Mouse (Mus musculus): ENCODE measurements at regions not wholly inside any gene's neighbourhood (a gene's known extent, or its start where the extent isn't known, plus 50 kb on each side); places are given as distances from the start of the nearest gene placed in this dataset.

DNA sequence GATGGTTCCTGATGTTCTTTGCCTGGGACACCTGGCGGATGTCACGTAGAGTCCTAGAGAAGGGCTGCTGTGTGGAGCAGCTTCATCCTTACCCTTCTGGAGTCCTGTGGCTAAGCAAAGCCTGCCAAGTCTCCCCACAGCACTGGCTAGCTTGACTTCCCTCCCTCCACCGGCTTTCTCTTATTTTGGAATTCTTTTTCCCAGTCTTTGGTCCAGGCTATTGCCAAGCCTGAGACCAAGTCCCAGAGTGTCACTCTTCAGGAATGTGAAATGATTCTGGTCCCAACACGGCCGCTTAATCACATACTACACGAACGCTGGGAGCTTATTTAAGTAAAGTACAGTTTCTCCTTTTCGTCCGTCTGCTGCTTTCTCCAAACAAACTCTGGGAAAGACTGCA, 146.4 kb downstream of the Fndc1 start:
- no peak for DNase-seq

DNA sequence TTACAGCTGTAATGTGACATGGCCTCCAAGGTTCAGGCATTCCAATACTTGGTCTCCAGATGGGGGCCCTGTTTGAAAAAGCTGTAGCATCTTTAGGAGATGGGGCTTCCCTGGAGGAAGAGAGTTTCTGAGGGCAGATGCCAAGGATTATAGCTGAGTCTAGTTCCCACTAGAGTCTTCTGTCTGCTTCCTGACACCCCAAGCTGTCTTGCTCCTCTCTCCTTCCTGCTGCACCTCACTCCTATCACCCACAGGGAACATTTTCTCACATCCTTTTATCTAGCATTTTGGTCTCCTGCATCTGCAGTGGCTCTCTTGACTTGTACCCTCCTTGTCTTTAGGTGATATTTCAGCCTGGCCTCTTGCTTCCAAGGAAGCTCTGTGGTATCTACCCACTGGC, 147.3 kb downstream of the Fndc1 start:
- DNase-seq = no peak

DNA sequence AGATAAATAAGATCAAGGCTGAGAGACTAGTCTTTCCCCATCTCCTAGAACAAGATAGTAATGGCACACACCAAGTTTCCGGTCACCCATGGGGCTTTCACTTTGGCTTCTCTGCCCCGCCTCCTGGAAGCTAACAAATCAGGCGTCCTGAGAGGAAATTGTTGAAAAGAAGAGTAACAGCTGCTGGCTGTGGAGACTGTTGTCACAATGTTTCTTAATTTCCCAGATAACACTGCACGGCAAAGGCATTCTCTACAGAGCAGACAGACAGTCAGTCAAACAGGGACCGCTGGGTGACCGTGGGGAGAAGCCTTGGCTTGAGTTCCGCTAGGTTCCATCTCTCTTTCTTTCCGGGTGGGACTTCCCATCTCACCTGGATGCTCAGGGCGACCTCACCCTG, 148.2 kb downstream of the Fndc1 start:
- no peak for DNase-seq

DNA sequence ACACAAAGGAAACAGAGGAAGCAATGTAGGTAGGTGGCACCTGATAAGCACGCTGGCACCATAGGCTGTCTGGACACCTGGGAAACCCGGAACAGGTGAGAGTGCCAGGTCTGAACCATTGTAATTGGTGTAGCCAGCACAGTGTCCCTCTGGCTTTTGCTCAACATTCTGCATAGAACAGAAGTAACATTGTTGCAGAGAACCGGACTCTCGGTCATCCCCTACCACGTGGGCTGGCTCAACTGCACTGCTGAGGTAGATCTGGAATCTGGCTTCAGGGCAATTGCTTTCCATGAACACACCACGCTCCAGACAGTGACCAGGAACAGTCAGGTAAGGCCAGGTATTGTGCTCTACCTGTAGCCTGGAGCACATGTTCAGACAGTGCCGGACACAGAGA, 149.3 kb downstream of the Fndc1 start:
- no peak for DNase-seq

DNA sequence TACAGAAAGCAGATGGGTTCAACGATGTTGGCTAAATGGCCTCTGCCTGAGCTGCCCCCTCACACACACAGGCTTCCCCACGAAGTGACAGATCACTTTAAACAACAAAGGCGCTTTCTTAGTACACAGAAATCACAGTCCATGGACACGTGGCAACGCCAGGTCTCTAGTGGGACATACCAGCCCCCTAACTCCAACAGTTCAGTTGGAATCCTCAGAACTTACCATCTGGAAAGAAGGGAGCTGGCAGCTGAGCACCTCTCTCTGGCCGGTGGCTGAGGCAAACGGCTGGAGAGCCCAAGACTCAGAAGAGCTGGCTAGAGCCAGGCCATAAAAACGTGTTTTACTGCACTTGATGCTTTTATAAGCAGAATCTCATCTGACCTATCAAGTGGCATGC, 149.8 kb downstream of the Fndc1 start:
- DNase-seq = no peak

DNA sequence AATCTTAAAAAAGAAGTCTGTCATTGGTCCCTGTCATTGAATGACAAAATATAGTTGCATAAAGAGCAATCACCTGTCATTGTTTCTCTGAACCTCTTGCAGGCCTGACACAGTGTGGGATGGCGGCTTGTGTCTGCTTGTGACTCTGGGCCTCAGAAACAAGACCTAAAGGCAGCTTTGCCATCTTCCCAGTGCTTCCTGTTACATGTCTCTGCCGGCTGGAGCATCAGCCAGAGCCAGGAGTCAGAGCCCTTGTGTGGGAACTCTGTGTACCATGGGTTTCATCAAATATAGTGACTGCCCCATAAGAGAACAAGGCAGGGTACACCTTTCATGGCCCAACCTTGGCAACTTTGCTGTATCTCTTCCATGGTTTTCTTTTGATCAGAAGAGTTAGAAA, 150.3 kb downstream of the Fndc1 start:
- no peak for DNase-seq

DNA sequence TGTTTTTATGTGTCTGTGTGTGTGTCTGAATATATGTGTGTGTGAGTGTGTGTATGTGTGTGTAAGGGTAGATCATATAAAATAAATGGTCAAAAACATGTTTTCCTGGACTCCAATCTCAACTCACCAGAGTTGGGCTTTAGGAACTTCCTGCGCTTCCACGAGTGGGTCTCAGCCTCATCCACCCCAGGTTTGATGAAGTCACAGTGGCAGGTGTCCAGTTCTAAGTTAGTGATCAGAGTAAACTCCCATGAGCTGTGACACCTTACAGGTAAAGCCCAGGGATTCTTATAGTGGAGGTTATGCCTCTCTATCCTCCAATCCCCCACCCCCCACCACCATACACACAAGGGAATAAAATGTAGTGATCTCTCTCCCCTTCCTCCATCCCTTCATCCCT, 152.6 kb downstream of the Fndc1 start:
- DNase-seq = no peak

DNA sequence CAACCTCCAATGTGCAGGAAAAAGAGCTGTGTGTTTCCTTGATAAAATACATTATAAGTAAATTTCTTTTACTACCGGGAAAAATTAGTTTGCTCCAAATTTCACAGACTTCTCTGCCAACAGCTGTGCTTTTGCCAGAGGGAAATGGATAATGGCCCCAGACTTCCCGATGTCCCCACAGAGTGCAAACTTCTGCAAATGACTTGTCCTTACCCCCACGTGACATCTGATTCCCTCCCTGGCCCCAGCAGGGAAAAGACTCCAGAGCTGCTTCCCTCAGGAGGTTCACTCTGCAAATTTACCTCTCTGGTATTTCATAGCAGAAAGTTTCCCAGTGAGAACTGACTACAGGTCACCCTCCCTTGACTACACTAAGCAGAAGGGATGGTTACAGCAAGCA, 159.3 kb downstream of the Fndc1 start:
- no peak for DNase-seq

DNA sequence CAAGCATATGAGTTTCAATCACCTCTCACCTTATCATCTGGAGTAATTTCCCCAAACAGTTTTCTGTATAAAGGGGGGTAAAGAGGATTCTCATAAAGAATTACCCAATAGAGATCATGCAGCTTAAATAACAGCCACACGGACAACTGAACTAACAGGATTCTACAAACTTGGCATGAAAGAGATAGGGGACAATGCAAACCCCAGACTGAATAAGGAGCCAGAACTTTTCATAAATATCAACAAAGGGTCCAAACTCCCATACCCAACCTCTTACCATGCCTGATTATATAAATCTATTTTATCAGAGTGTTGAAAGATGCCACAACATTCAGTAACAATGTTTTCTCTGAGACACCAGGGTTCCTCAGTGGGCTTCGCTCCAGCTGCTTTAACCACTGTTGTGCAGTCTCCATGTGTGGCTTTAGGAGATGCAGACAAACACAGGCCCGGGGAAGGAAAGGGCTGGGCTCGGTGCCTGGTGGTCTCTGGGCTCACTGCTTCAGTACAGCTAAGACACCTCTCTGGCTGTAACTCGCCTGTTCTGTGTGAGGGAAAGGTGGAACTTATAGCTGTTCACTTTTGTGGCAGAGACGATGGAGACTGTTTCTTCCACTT, 160.2 kb downstream of the Fndc1 start:
- no peak for DNase-seq

DNA sequence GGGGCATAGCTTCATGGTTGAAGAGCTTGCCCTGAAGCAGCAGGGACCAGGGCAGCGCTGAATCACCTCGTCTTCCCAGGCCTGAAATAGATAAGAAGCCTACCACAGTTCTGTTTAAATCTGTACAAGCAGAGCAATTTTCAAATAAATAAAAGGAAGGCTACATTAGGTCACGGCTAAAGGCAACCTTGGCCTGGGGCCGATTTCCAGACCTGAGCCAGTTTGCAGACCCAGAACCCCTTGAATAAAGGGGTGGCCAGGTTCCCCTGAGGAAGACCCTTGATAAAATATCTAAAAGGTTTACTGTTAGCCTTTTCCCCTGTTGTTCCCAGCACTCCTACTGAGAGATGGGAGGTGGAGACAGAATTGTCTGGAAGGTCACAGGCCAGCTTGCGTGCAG, 160.9 kb downstream of the Fndc1 start:
- peak; percentile 10 for DNase-seq

DNA sequence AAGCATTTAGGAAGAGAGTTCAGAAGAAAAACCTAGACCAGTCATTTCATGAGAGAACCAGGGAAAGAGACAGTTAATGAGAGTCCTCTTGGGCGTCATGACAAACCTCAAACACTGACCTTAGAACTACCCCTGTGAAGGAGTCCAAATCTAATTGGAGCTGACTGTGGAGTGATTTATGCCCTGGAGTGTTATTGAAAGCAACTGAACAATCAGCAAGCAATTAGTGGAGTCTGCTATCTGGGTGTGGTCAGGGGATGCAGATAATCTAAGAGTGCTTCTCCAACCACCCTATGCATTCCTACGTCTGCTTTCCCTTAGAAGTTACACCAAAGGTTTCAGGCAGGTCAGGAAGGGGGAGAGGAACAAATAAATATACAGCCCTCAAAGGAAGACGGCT, 161.4 kb downstream of the Fndc1 start:
- DNase-seq = no peak

DNA sequence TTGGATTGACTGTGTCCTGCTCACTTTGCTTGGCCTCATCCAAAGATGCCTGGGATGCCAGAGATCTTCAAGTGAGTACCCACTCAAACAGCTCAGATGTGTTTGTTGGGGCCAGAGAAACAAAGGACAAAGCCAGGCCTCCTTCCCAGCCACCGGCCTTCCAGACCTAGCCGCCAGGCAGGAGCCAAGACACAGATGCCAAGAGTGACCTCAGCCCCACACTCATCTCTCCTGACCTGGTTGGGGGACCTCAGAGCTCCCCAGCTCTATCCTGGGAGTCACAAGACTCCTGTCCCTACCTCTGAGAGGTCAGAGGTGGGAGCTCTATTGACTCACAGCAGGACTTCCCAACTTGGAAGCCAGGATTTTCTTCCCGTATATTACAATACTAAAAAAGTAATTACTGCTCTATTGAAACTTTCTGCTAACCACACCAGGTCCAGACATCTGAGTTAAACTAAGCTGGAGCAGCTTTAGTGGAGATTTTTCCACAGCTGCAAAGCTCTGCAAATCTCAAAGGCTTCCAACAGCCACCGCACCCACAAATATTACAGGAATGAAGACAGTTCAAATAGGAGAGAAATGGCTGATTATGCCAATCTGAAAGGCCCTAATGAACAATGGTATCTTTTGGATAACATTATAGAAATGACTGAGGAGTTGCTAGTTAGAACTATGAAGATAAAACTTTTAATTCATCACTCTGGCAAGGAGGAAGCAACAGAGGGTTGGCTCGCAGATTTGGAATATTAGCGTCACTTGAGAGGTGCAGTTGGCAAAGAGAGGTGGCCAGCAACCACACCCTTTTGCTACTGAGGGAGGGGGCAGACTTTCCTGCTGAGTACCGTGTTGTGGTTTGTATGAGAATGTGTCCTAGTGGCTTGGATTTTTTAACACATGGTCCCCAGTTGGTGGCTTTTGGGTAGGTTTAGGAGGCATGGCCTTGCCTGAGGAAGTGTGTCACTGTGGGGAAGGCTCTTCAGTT, 162.9 kb downstream of the Fndc1 start:
- peak; percentile 15 for DNase-seq

DNA sequence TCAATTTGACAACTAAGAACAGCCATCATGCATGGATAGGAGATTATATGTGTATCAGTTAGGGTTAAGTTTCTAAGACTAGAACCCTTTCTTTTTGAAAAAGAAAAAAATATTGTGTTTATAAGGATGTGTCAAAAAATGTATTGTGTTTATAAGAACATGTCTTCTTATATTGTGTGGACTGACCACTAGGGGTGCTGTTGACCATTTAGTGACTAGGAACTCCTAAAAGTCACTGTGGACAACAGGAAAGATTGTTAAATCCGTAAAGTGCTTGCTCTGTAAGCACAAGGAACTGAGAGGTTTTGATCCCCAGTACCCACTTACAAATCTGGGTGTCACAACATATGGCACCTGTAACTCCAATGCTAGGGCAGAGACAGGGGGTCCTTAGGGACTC, 170.6 kb downstream of the Fndc1 start:
- no peak for DNase-seq

DNA sequence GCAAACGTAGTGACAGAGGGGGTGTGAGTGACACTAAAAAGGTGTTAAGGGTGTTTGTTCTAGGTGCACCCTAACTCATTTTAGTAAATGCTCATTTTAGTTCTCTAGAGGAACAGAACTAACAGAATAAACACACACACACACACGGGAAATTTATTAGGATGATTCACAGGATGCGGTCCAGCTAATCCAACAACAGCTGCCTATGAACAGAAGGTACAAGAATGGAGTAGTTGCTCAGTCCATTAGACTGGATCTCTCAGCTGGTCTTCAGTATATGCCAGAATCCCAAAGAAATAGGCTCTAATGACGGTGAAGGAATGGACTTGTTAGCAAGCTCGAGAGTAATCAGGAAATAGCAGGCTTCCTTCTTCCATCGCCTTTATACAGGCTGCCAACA, 171.1 kb downstream of the Fndc1 start:
- DNase-seq = no peak

DNA sequence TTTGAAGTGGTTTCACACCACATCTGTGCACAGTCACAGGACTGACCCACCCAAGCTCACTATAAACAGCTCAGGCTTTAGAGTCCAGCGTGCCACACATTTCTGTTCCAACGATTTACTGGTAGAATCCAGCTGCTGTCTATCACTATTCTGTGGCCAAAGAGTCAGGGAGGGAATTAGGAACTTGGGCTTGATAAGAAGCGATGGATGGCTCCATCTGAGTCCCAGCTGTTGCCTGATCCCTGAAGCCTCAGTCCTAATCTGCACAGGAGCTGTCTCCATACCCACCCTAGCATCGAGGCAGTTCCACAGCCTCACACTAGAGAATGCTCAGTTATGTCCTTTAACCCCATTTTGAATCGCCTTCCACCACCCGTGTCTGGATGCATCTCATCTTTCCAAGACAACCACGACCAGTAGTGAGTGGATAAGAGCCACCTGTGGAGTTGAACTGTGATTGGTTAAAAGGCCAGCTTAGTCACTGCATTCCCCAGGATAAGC, 173.0 kb downstream of the Fndc1 start:
- no peak for DNase-seq

DNA sequence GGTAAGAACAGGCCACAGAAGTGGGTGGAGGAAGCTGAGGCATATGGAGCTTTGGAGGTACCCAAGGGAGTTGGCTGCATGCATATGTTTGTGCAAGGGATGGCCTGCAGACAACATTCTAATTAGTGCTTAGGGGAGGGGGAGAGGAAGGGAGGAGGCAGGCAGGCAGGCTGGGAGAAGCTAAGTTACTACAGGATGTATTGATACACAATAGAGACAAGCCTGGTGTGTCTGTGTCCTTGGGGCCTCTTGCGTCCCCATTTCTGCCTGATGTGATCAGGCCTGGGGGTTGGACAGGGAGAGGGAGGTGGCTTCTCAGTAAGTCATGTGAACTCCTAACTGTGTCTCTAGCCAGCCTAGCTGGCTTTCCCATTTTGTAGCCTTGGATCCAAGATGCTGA, 175.1 kb downstream of the Fndc1 start:
- no peak for DNase-seq

DNA sequence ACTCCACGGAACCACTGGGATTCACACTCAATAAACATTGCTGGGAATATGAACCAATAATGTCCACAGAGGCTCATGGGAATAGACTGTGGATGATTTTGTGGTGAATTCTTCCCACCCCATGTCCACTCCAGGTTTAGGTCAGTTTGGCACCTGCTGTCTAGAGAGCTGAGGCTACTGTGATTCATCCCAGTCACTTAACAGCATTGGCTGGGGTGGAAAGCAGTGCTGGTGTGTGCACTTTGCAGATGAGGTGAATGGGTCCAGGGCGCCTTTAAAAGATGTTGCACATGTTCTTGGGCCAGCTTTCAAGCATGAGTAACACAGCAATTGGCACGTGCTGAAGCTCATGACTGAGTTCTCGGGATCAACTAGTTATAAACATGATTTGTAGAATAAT, 176.7 kb downstream of the Fndc1 start:
- DNase-seq = no peak

DNA sequence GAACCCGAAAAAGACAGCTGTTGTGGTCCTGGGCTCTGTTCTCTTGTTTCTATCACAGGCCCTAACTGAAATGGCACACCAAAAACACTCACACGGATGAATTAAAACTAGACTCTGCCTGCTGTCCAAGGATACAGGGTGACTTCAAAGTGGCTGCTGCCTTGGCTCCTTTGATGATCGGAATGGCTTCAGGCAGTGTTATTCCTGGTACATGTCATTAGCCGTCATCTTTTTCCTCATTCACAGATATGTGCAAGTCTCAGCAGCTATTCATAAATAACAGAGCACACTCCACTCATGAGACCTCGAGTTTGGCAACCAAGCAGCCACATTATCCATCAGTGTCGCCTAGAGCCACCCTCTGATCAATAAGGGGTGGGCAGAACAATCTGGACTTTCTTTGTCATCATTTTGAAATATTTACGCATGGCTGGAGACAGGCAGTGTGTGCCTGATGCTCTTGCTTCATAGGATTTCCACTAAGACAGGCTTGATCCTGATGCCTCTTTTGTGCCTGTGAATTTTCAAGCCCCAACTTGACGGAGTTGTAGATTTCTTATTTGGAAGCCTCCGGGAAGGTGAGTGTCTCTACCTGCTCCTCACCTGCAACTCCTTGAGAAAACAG, 182.1 kb downstream of the Fndc1 start:
- no peak for DNase-seq

DNA sequence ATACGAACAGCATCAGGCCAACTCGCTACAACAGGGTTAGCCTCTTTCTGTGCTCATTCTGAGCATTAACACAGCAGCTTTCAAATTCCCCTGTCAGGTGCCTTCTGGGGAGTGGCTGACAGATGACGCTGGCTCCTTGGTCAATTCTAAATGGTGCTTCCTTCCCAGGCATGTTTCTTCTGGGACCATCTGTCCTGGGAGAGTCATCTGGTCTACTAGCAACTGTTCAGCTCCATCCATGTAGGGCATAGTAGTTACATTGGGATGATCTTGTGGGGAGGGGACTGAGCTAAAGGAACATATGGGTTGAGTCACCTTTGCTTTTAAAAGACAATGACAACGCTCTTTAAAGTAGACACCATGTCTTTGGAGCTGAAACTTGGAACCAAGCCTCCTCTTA, 183.5 kb downstream of the Fndc1 start:
- DNase-seq = no peak

DNA sequence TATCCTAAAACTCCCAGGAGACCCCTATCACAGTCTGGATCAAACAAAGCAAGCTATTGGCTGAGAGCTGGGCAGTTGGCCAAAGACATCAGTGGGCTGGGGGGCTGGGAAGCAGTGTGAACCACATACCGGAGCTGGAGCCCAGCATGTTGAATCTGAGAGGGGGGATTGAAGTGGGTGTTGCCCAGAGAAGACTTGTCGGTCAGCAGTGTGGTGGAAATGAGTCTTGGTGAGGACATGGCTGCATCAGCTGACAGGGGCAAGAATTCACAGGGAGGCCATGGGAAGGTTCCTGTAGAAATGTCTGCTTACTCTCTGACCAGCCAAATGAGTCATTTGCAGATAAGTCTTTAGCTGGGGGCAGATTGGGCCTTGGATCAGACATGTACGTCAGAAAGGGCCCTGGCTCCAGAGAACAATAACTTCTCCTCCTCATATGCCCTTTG, 184.6 kb downstream of the Fndc1 start:
- peak; percentile 13 for DNase-seq

DNA sequence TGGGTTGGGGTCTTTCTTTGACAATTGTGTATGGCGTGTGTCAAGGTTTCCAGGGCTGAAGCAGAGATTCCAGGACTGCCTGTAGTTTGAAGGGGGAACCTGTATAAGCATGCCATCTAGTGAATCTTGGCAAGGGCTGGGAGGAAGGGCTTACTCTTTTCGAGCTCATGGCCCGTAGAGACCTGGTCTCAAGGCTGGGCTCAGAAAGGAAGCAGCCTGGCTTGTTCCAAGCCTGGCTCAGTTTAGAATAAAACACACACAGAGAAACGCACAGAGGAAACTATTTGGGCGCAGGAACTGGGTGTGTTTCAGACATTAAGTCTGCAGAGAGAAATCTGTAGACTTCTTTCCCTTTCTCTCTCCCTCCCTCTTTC, 192.8 kb downstream of the Fndc1 start:
- DNase-seq = no peak

DNA sequence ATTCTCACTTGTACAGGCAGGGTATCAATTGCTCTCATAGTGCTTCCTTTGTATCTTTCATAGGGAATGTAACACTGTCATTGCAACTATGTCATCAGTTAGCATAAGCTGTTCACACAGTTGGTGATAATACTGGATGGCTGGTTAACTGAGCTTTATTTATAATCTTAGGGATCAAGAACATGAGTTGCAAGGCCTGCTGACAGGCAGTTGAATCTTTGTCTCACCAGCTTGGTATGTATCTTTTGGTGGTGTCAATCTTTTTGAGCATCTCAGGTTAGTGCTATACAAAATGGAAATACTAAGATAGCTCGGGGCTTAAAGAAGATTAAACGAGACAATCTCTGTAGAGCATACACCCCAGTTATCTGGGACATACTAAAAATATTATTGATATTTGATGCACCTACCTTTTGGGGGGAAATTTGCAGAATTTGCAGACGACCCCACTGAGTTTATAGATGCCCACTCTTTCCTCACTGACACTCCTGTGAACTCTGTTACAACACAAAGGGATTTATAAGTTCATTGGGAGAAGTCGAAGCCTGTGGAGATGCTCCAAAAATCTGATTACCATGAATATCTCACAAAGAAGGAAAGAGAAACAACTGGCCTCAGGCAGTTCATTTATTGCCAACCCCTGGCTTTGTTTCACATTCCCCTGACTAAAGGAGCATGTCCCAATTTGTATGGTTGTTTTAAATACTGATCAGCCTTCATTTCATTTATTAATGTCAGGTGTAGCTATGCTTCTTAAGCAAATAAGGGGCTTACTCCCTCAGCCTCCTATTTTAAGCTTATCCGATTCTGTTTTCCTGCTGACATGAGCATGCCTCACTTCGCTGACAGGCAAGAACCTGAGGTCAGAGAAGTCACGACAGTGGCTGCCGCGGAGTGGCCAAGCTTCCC, 193.5 kb downstream of the Fndc1 start:
- DNase-seq = no peak

All from adrenal gland, postnatal 25 days (tissue).